Mouse (Mus musculus): Measurements from ENCODE around the gene Glis1.

GRCm38 (mm10) chr4:107541821-107542220, 107.4 kb downstream of the Glis1 start:
- no peak for TF ChIP-seq CTCF (IDR thresholded peaks at IDR 0.05; ENCODE audit: low read depth)
- no peak for TF ChIP-seq EP300 (IDR thresholded peaks at IDR 0.05; ENCODE audit: low read depth)

Measured in heart, postnatal 0 days (tissue).